Comparison of ENCODE assay signal across 9 mouse cellular contexts in genomic region chr15:103134277-103135086, GRCm38 (mm10). TPM values are rescaled to one million over a fixed set of nuclear protein-coding genes. Genes with fewer than 3 reads are reported as not detected.
DNase-seq lines count a peak whose midpoint lies in the region; ATAC-seq and TF ChIP-seq lines count a peak whose summit lies in the region.
"Had no signal": no experiment of that assay in that cellular context is flagged by ENCODE, and none has a peak within 500 bp of the region (broad histone marks: within the 10 kb centered on the region; RNA-seq: fewer than 3 reads in every experiment).

No protein-coding gene starts in this region.

- H3K27me3 ChIP-seq in midbrain, embryonic 11.5 days (ENCODE audit: control insufficient read depth, insufficient read depth, low read length), result no peaks in the 10 kb centered on the region; the same call in none of the 2 replicates
- no peaks in the 10 kb centered on the region for H3K27me3 ChIP-seq in midbrain, postnatal 0 days (ENCODE audit: insufficient read depth, low read length)
- H3K27me3 ChIP-seq in forebrain, embryonic 11.5 days (ENCODE audit: control insufficient read depth, insufficient read depth, low read length), result peaks cover 2% of the 10 kb centered on the region
- H3K27me3 ChIP-seq in neural tube, embryonic 14.5 days (ENCODE audit: control insufficient read depth, insufficient read depth, low read length), result no peaks in the 10 kb centered on the region

- no peaks in the 10 kb centered on the region for H3K36me3 ChIP-seq in midbrain, embryonic 11.5 days (ENCODE audit: control insufficient read depth, insufficient read depth, low read length)
- no peaks in the 10 kb centered on the region for H3K36me3 ChIP-seq in midbrain, postnatal 0 days (ENCODE audit: insufficient read depth, low read length)
- H3K36me3 ChIP-seq in forebrain, embryonic 11.5 days (ENCODE audit: control insufficient read depth, insufficient read depth, low read length), result no peaks in the 10 kb centered on the region
- no peaks in the 10 kb centered on the region for H3K36me3 ChIP-seq in neural tube, embryonic 14.5 days (ENCODE audit: control insufficient read depth, insufficient read depth, low read length)
- H3K36me3 ChIP-seq: limb, embryonic 12.5 days had no signal

- no peak overlapping the region for H3K4me3 ChIP-seq in midbrain, embryonic 11.5 days (ENCODE audit: low read depth, low read length)
- H3K4me3 ChIP-seq in midbrain, postnatal 0 days (ENCODE audit: low read depth, low read length), result no peak overlapping the region
- no peak overlapping the region for H3K4me3 ChIP-seq in forebrain, embryonic 11.5 days (ENCODE audit: low read depth, low read length)
- H3K4me3 ChIP-seq in neural tube, embryonic 14.5 days (ENCODE audit: low read depth, low read length), result no peak overlapping the region
- H3K4me3 ChIP-seq: limb, embryonic 12.5 days had no signal

- no peak overlapping the region for H3K4me2 ChIP-seq in midbrain, embryonic 11.5 days
- no peak overlapping the region for H3K4me2 ChIP-seq in midbrain, postnatal 0 days (ENCODE audit: low read depth, low read length, poor library complexity, severe bottlenecking)
- no peak overlapping the region for H3K4me2 ChIP-seq in forebrain, embryonic 11.5 days (ENCODE audit: low read depth, low read length, severe bottlenecking)
- peak overlapping the region; percentile 17; the same call in 1 of the 2 replicates for H3K4me2 ChIP-seq in neural tube, embryonic 14.5 days (ENCODE audit: low read depth, low read length)

- intact Hi-C loops in left cerebral cortex, postnatal 4 days (cut with DNase I), result no loop called here

- peaks cover 11% of the 10 kb centered on the region; the same call in 1 of the 2 replicates for H3K4me1 ChIP-seq in midbrain, embryonic 11.5 days (ENCODE audit: control insufficient read depth, insufficient read depth, low read length)
- peaks cover 11% of the 10 kb centered on the region for H3K4me1 ChIP-seq in midbrain, postnatal 0 days (ENCODE audit: insufficient read depth, low read length)
- 0 out of 2 replicates have a peak, but pooled peaks cover 4% of the 10 kb centered on the region for H3K4me1 ChIP-seq in forebrain, embryonic 11.5 days (replicated peaks; ENCODE audit: control insufficient read depth, insufficient read depth, low read length)
- peaks cover 34% of the 10 kb centered on the region for H3K4me1 ChIP-seq in neural tube, embryonic 14.5 days (ENCODE audit: control insufficient read depth, insufficient read depth, low read length)

- no peak for DNase-seq in midbrain, embryonic 11.5 days (ENCODE audit: low spot score, missing footprints)
- no peak for DNase-seq in midbrain, postnatal 0 days (ENCODE audit: low spot score)
- DNase-seq in forebrain, embryonic 11.5 days (ENCODE audit: low spot score), result no peak
- DNase-seq in kidney, adult 18-20 months, result peak; percentile 53
- no peak for DNase-seq in thymus, postnatal 14 days
- no peak for DNase-seq in embryo, embryonic 9.5 days (ENCODE audit: extremely low spot score)
- no peak for DNase-seq in left cerebral cortex, postnatal 4 days

- 0 out of 2 replicates have a peak, but pooled peaks have one; percentile 15 for ATAC-seq in midbrain, embryonic 11.5 days (ENCODE audit: low FRiP score)
- no peak for ATAC-seq in midbrain, postnatal 0 days (ENCODE audit: low FRiP score)
- ATAC-seq in forebrain, embryonic 11.5 days (replicated peaks; ENCODE audit: low FRiP score), result peak; percentile 69
- ATAC-seq in neural tube, embryonic 14.5 days (ENCODE audit: low read depth), result peak; percentile 62

- 38% methylated on average over 5 of the region's 5 CpGs for WGBS in midbrain, embryonic 11.5 days
- WGBS in midbrain, postnatal 0 days, result 36% methylated on average over 5 of the region's 5 CpGs
- 32% methylated on average over 5 of the region's 5 CpGs for WGBS in forebrain, embryonic 11.5 days
- 24% methylated on average over 5 of the region's 5 CpGs for WGBS in neural tube, embryonic 14.5 days

- no peak for TF ChIP-seq CTCF in midbrain, postnatal 0 days (IDR thresholded peaks at IDR 0.05)

- H3K9ac ChIP-seq in midbrain, embryonic 11.5 days (ENCODE audit: low read length), result no peak overlapping the region
- H3K9ac ChIP-seq in midbrain, postnatal 0 days (replicated peaks; ENCODE audit: low read length, poor library complexity, severe bottlenecking), result no peak overlapping the region
- no peak overlapping the region for H3K9ac ChIP-seq in forebrain, embryonic 11.5 days (ENCODE audit: low read length)
- no peak overlapping the region for H3K9ac ChIP-seq in neural tube, embryonic 14.5 days (replicated peaks; ENCODE audit: low read depth, low read length)
- H3K9ac ChIP-seq: limb, embryonic 12.5 days had no signal

- no peaks in the 10 kb centered on the region for H3K9me3 ChIP-seq in midbrain, embryonic 11.5 days (ENCODE audit: control insufficient read depth, low read length)
- no peaks in the 10 kb centered on the region for H3K9me3 ChIP-seq in midbrain, postnatal 0 days (ENCODE audit: low read length)
- H3K9me3 ChIP-seq in forebrain, embryonic 11.5 days (ENCODE audit: control insufficient read depth, low read length), result no peaks in the 10 kb centered on the region
- no peaks in the 10 kb centered on the region for H3K9me3 ChIP-seq in neural tube, embryonic 14.5 days (ENCODE audit: control insufficient read depth, low read length)
- H3K9me3 ChIP-seq: limb, embryonic 12.5 days had no signal

- H3K27ac ChIP-seq in midbrain, embryonic 11.5 days (ENCODE audit: low read depth, low read length), result no peak overlapping the region
- no peak overlapping the region for H3K27ac ChIP-seq in midbrain, postnatal 0 days (ENCODE audit: low read depth, low read length)
- H3K27ac ChIP-seq in forebrain, embryonic 11.5 days (ENCODE audit: low read depth, low read length), result no peak overlapping the region
- peak overlapping the region; percentile 87 for H3K27ac ChIP-seq in neural tube, embryonic 14.5 days (ENCODE audit: low read depth, low read length)

RNA-seq across cellular contexts. Expression of gene Smug1, which starts 32.4 kb away (rescaled TPM):
- polyA plus RNA-seq in midbrain, embryonic 11.5 days (2014; fragmentation: Nextera tagmentation; extraction: Ambion mirVana), result 26.5 and 27.2 TPM in 2 replicates
- 33.2 and 42.9 TPM in 2 replicates for total RNA-seq in midbrain, postnatal 0 days (2014; rRNA removed)
- 13.6 and 14.1 TPM in 2 replicates for polyA plus RNA-seq in midbrain, postnatal 0 days (2015; fragmentation: Nextera tagmentation; extraction: Ambion mirVana)
- polyA plus RNA-seq in forebrain, embryonic 11.5 days (2014; fragmentation: Nextera tagmentation; extraction: Ambion mirVana), result 20.5 and 23.3 TPM in 2 replicates
- 19.2 and 28.0 TPM in 2 replicates for polyA plus RNA-seq in neural tube, embryonic 14.5 days (2014; fragmentation: Nextera tagmentation; extraction: Ambion mirVana)
- total RNA-seq in left cerebral cortex, postnatal 4 days (2021), result 10 to 100 TPM; 26.4 to 27.4 TPM
